Mouse (Mus musculus) B cell, adult (primary cell): ENCODE measurements around the gene Xdh. TPM values are rescaled to one million over a fixed set of nuclear protein-coding genes. Genes with fewer than 3 reads are reported as not detected.

ENCODE experiments used
- total RNA-seq: library from RNA; stranded (reverse); gene quantifications from 4 replicates; pipeline ENCODE4 v1.2.4, GENCODE M21; 2023; ENCODE audit not compliant: inconsistent age

The Xdh gene
- total RNA-seq = 4.4 to 8.3 TPM (median 5.0 TPM) in 4 replicates

GRCm38 (mm10) chr17:73950062-73950735 is at the start of gene Xdh:
Gene Xdh, minus strand, starts transcription at chr17:73950196.

Other genes with a start within 250 kb of the Xdh start
- 0.27 to 1.00 TPM (median 0.63 TPM) in 4 replicates for gene Galnt14, start 239.7 kb downstream of the Xdh start, total RNA-seq
- gene Ehd3, start 146.1 kb downstream of the Xdh start, total RNA-seq = 23.5 to 28.4 TPM (median 25.0 TPM) in 4 replicates
- gene Srd5a2, start 97.7 kb upstream of the Xdh start, total RNA-seq = not detected in 4 replicates